Comparison of ENCODE assay signal across 22 mouse cellular contexts in the genomic region with DNA sequence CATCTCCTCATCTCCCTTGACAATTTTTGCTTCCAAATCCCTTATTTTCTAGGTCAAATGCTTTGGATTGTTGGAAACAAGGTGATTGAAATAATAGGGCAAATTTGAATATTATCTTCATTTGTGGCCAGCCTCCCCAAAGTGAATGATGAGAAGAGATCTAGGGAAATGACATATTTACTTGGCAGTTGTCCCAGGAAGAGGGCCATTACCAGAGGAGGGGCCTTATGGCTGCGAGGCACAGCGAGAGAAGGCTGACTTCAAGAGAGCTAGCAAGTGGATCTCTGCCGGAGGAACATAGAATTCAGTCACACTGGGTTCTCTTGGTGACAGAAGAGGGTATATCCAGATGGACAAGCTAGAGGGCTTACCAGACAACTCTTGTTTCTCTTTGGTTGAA.
"Had no signal": no experiment of that assay in that cellular context is flagged by ENCODE, and none has a peak within 500 bp of the region (broad histone marks: within the 10 kb centered on the region; RNA-seq: fewer than 3 reads in every experiment).

No protein-coding gene starts in this region.

- H3K36me3 ChIP-seq: limb, embryonic 12.5 days; limb, embryonic 15.5 days; liver, embryonic 12.5 days; liver, embryonic 15.5 days; lung, embryonic 15.5 days; midbrain, embryonic 12.5 days; midbrain, embryonic 15.5 days; neural tube, embryonic 13.5 days had no signal

- H3K9ac ChIP-seq: limb, embryonic 12.5 days; limb, embryonic 15.5 days; liver, embryonic 12.5 days; liver, embryonic 15.5 days; lung, embryonic 15.5 days; midbrain, embryonic 12.5 days; midbrain, embryonic 15.5 days; neural tube, embryonic 13.5 days had no signal

- H3K9me3 ChIP-seq: limb, embryonic 15.5 days; liver, embryonic 12.5 days; liver, embryonic 15.5 days; lung, embryonic 15.5 days; midbrain, embryonic 12.5 days; midbrain, embryonic 15.5 days; neural tube, embryonic 13.5 days had no signal

- H3K4me3 ChIP-seq: limb, embryonic 12.5 days; limb, embryonic 15.5 days; liver, embryonic 12.5 days; liver, embryonic 15.5 days; lung, embryonic 15.5 days; midbrain, embryonic 12.5 days; midbrain, embryonic 15.5 days; myocyte; neural tube, embryonic 13.5 days had no signal

- DNase-seq: kidney, adult 18-20 months; kidney, adult 9 months; kidney, postnatal 14 days; kidney, postnatal 4 days; left cerebral cortex, postnatal 4 days; lung, postnatal 4 days; right cerebral cortex, adult 18-20 months; right cerebral cortex, postnatal 14 days; right cerebral cortex, postnatal 4 days; thymus, adult 18-20 months; thymus, postnatal 36 days had no signal

- H3K27me3 ChIP-seq: limb, embryonic 12.5 days; limb, embryonic 15.5 days; liver, embryonic 12.5 days; liver, embryonic 15.5 days; lung, embryonic 15.5 days; midbrain, embryonic 12.5 days; midbrain, embryonic 15.5 days; neural tube, embryonic 13.5 days had no signal

- ATAC-seq: intestine, embryonic 16.5 days; liver, embryonic 12.5 days; midbrain, embryonic 15.5 days had no signal

- H3K4me2 ChIP-seq: limb, embryonic 12.5 days; limb, embryonic 15.5 days; liver, embryonic 12.5 days; liver, embryonic 15.5 days; lung, embryonic 15.5 days; midbrain, embryonic 12.5 days; midbrain, embryonic 15.5 days; neural tube, embryonic 13.5 days had no signal

- H3K27ac ChIP-seq: limb, embryonic 12.5 days; limb, embryonic 15.5 days; liver, embryonic 12.5 days; liver, embryonic 15.5 days; lung, embryonic 15.5 days; midbrain, embryonic 12.5 days; midbrain, embryonic 15.5 days; neural tube, embryonic 13.5 days; stomach, postnatal 0 days had no signal

- H3K4me1 ChIP-seq: liver, embryonic 12.5 days; liver, embryonic 15.5 days; lung, embryonic 15.5 days had no signal
